Mouse (Mus musculus): Measurements from ENCODE around the gene Gsn.

DNA sequence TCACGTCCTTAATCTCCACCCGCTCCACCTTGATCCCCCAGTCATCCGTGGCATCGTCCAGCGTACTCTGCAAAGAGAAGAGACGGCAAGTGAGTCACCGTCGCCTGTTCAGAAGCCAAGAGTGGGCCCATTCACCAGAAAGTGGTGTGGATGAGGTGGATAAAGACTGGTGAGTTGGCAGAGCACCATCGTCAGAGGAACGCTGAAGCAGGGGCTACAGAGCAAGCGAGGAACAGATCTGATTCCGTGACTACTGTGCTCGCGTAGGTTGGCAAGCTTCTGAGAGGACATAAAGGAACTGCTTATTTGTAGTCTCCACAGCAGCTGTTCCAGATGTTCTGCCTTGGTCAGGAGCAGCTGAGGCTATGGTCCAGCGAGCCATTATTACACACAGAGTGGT, 64.2 kb downstream of the Gsn start:
- TF ChIP-seq NELFE (IDR thresholded peaks at IDR 0.05; ENCODE audit: low read depth, low read length), result no peak
- TF ChIP-seq ETS1 (conservative IDR thresholded peaks at IDR 0.05; ENCODE audit: low read depth, low read length), result no peak
- no peak for TF ChIP-seq CHD1 (IDR thresholded peaks at IDR 0.05; ENCODE audit: low read depth, low read length)
- no peak for TF ChIP-seq CHD2 (IDR thresholded peaks at IDR 0.05; ENCODE audit: low read length)
- no peak for TF ChIP-seq POLR2A (IDR thresholded peaks at IDR 0.05; ENCODE audit: low read depth, low read length)
- no peak for TF ChIP-seq MAFK (IDR thresholded peaks at IDR 0.05; ENCODE audit: insufficient replicate concordance, low read length)
- no peak for TF ChIP-seq MAZ (IDR thresholded peaks at IDR 0.05; ENCODE audit: low read depth, low read length)
